Mouse (Mus musculus) ovary, postnatal 36 days (tissue): ENCODE data around the gene Olfr316.

Experiments used
- DNase-seq: peaks from one replicate; pipeline ENCODE4 v3.0.0; 2022; ENCODE audit warnings: low spot score, mixed read lengths

Gene Olfr316

GRCm38 (mm10) chr11:58804393-58804792, 51.9 kb downstream of the Olfr316 start:
- no peak for DNase-seq
